Mouse (Mus musculus): Measurements from ENCODE around the gene Gng7. TPM values are rescaled to one million over a fixed set of nuclear protein-coding genes. Genes with fewer than 3 reads are reported as not detected.
"Not testable (repeated sequence)": the region's sequence is repeated elsewhere in the genome, so short reads cannot be mapped to it uniquely, and the experiment has no call there.

Gene Gng7
- polyA plus RNA-seq, 1 experiment from 2014 or later, result 1.1 TPM

- Histone ChIP-seq H3K9ac (no peak overlapping the region), H3K4me1 (replicated peaks) (no peaks in the 10 kb centered on the region), H3K36me3 (peaks cover 66% of the 10 kb centered on the region), H3K4me2 (no peak overlapping the region), H3K9me3 (replicated peaks) (no peaks in the 10 kb centered on the region), H3K27ac (no peak overlapping the region), H3K4me3 (no peak overlapping the region), H3K27me3 (no peaks in the 10 kb centered on the region)
- no peak for ATAC-seq (replicated peaks; ENCODE audit: insufficient number of reproducible peaks, insufficient read depth, low FRiP score, low read depth)
- 88% methylated on average over 4 of the region's 4 CpGs for WGBS
Observed at GRCm38 (mm10) chr10:81050645-81051044, 35.9 kb upstream of the Gng7 start.

GRCm38 (mm10) chr10:81045246-81045645, 30.5 kb upstream of the Gng7 start:
- H3K36me3 ChIP-seq, result peaks cover 72% of the 10 kb centered on the region
- H3K9ac ChIP-seq; H3K4me3 ChIP-seq; H3K27me3 ChIP-seq; H3K4me2 ChIP-seq; H3K9me3 ChIP-seq (replicated peaks); H3K4me1 ChIP-seq (replicated peaks); ATAC-seq (replicated peaks; ENCODE audit: insufficient number of reproducible peaks, insufficient read depth, low FRiP score, low read depth); H3K27ac ChIP-seq: not testable (repeated sequence)
- 89% methylated on average over 14 of the region's 14 CpGs for WGBS

- Histone ChIP-seq H3K4me3 (no peak overlapping the region), H3K9ac (no peak overlapping the region), H3K9me3 (replicated peaks) (no peaks in the 10 kb centered on the region), H3K4me1 (replicated peaks) (no peaks in the 10 kb centered on the region), H3K4me2 (no peak overlapping the region), H3K36me3 (peaks cover 35% of the 10 kb centered on the region), H3K27ac (no peak overlapping the region), H3K27me3 (no peaks in the 10 kb centered on the region)
- ATAC-seq (replicated peaks; ENCODE audit: insufficient number of reproducible peaks, insufficient read depth, low FRiP score, low read depth), result no peak
- WGBS, result 34% methylated on average over 13 of the region's 13 CpGs
Observed at GRCm38 (mm10) chr10:81041458-81042175, 26.9 kb upstream of the Gng7 start.

GRCm38 (mm10) chr10:81036988-81037580, 22.3 kb upstream of the Gng7 start, which contains the start of gene Slc39a3:
Gene Slc39a3 (minus strand): TSS chr10:81037426.
- H3K27ac ChIP-seq, result peak within 1 kb of the TSS; percentile 62
- under 1% methylated on average over 35 of the region's 35 CpGs for WGBS

GRCm38 (mm10) chr10:81036251-81036650, 21.5 kb upstream of the Gng7 start:
- no peaks in the 10 kb centered on the region for H3K27me3 ChIP-seq
- no peak for ATAC-seq (replicated peaks; ENCODE audit: insufficient number of reproducible peaks, insufficient read depth, low FRiP score, low read depth)
- no peak overlapping the region for H3K27ac ChIP-seq
- 78% methylated on average over 7 of the region's 7 CpGs for WGBS
- no peaks in the 10 kb centered on the region for H3K4me1 ChIP-seq (replicated peaks)
- no peak overlapping the region for H3K4me3 ChIP-seq
- no peak overlapping the region for H3K9ac ChIP-seq
- H3K4me2 ChIP-seq, result no peak overlapping the region
- H3K9me3 ChIP-seq (replicated peaks), result no peaks in the 10 kb centered on the region
- peaks cover 10% of the 10 kb centered on the region; the same call in 1 of the 2 replicates for H3K36me3 ChIP-seq

More at GRCm38 (mm10) chr10:81036988-81037580, 22.3 kb upstream of the Gng7 start, which contains the start of gene Slc39a3:
- Histone ChIP-seq H3K27me3 (no peaks in the 10 kb centered on the region), H3K9ac (peak within 1 kb of the TSS; percentile 86), H3K4me3 (peak within 1 kb of the TSS; percentile 91), H3K9me3 (replicated peaks) (no peaks in the 10 kb centered on the region), H3K4me1 (replicated peaks) (no peaks in the 10 kb centered on the region), H3K4me2 (peak within 1 kb of the TSS; percentile 66), H3K36me3 (peaks cover 7% of the 10 kb centered on the region; the same call in 1 of the 2 replicates)
- ATAC-seq (replicated peaks; ENCODE audit: insufficient number of reproducible peaks, insufficient read depth, low FRiP score, low read depth), result peak; percentile 98

GRCm38 (mm10) chr10:81033586-81033985, 18.8 kb upstream of the Gng7 start:
- no peak for ATAC-seq (replicated peaks; ENCODE audit: insufficient number of reproducible peaks, insufficient read depth, low FRiP score, low read depth)
- no peaks in the 10 kb centered on the region for H3K9me3 ChIP-seq (replicated peaks)
- peaks cover 16% of the 10 kb centered on the region; the same call in 1 of the 2 replicates for H3K36me3 ChIP-seq
- H3K9ac ChIP-seq, result no peak overlapping the region
- H3K4me2 ChIP-seq, result no peak overlapping the region
- H3K4me1 ChIP-seq (replicated peaks), result no peaks in the 10 kb centered on the region
- no peak overlapping the region for H3K4me3 ChIP-seq
- no peaks in the 10 kb centered on the region for H3K27me3 ChIP-seq
- 71% methylated on average over 10 of the region's 10 CpGs for WGBS
- H3K27ac ChIP-seq, result no peak overlapping the region

- no peak for ATAC-seq (replicated peaks; ENCODE audit: insufficient number of reproducible peaks, insufficient read depth, low FRiP score, low read depth)
- 68% methylated on average over 10 of the region's 10 CpGs for WGBS
- H3K9ac ChIP-seq, result no peak overlapping the region
- H3K4me2 ChIP-seq, result no peak overlapping the region
- no peaks in the 10 kb centered on the region for H3K9me3 ChIP-seq (replicated peaks)
- H3K36me3 ChIP-seq, result peaks cover 16% of the 10 kb centered on the region; the same call in 1 of the 2 replicates
- peaks cover 23% of the 10 kb centered on the region for H3K27me3 ChIP-seq
- peaks cover 11% of the 10 kb centered on the region for H3K4me1 ChIP-seq (replicated peaks)
- no peak overlapping the region for H3K4me3 ChIP-seq
- no peak overlapping the region for H3K27ac ChIP-seq
Observed at GRCm38 (mm10) chr10:81029031-81029430, 14.3 kb upstream of the Gng7 start.

GRCm38 (mm10) chr10:81028219-81028618, 13.5 kb upstream of the Gng7 start:
- ATAC-seq (replicated peaks; ENCODE audit: insufficient number of reproducible peaks, insufficient read depth, low FRiP score, low read depth), result no peak
- no peak overlapping the region for H3K4me3 ChIP-seq
- peaks cover 16% of the 10 kb centered on the region; the same call in 1 of the 2 replicates for H3K36me3 ChIP-seq
- H3K9ac ChIP-seq, result no peak overlapping the region
- peaks cover 11% of the 10 kb centered on the region for H3K4me1 ChIP-seq (replicated peaks)
- H3K27ac ChIP-seq, result no peak overlapping the region
- H3K27me3 ChIP-seq, result peaks cover 31% of the 10 kb centered on the region
- no peak overlapping the region for H3K4me2 ChIP-seq
- H3K9me3 ChIP-seq (replicated peaks), result no peaks in the 10 kb centered on the region

- no peaks in the 10 kb centered on the region for H3K9me3 ChIP-seq (replicated peaks)
- H3K4me3 ChIP-seq, result no peak overlapping the region
- no peak for ATAC-seq (replicated peaks; ENCODE audit: insufficient number of reproducible peaks, insufficient read depth, low FRiP score, low read depth)
- 37% methylated on average over 4 of the region's 4 CpGs for WGBS
- peaks cover 40% of the 10 kb centered on the region for H3K27me3 ChIP-seq
- H3K4me2 ChIP-seq, result no peak overlapping the region
- no peak overlapping the region for H3K27ac ChIP-seq
- 0 out of 2 replicates have a peak, but pooled peaks cover 9% of the 10 kb centered on the region for H3K36me3 ChIP-seq
- H3K4me1 ChIP-seq (replicated peaks), result peaks cover 11% of the 10 kb centered on the region
- H3K9ac ChIP-seq, result no peak overlapping the region
Observed at GRCm38 (mm10) chr10:81027331-81027730, 12.6 kb upstream of the Gng7 start.

- Histone ChIP-seq H3K4me1 (replicated peaks) (peaks cover 11% of the 10 kb centered on the region), H3K9me3 (replicated peaks) (no peaks in the 10 kb centered on the region), H3K27me3 (peaks cover 44% of the 10 kb centered on the region), H3K9ac (no peak overlapping the region), H3K36me3 (0 out of 2 replicates have a peak, but pooled peaks cover 9% of the 10 kb centered on the region), H3K4me2 (no peak overlapping the region), H3K4me3 (no peak overlapping the region), H3K27ac (no peak overlapping the region)
- no peak for ATAC-seq (replicated peaks; ENCODE audit: insufficient number of reproducible peaks, insufficient read depth, low FRiP score, low read depth)
- WGBS, result 90% methylated on average over 5 of the region's 5 CpGs
Observed at GRCm38 (mm10) chr10:81026857-81027256, 12.1 kb upstream of the Gng7 start.

GRCm38 (mm10) chr10:81025639-81026275, 11.0 kb upstream of the Gng7 start, which contains the start of gene Diras1:
Gene Diras1 (minus strand): TSS chr10:81025662.
- no peak for ATAC-seq (replicated peaks; ENCODE audit: insufficient number of reproducible peaks, insufficient read depth, low FRiP score, low read depth)
- Histone ChIP-seq H3K27me3 (peaks cover 55% of the 10 kb centered on the region), H3K36me3 (0 out of 2 replicates have a peak, but pooled peaks cover under 1% of the 10 kb centered on the region), H3K4me2 (peak within 1 kb of the TSS; percentile 47), H3K9ac (no peak within 1 kb of the TSS), H3K27ac (no peak within 1 kb of the TSS), H3K4me1 (replicated peaks) (peaks cover 11% of the 10 kb centered on the region), H3K4me3 (peak within 1 kb of the TSS; percentile 12; the same call in 1 of the 2 replicates), H3K9me3 (replicated peaks) (no peaks in the 10 kb centered on the region)
- WGBS, result 47% methylated on average over 12 of the region's 12 CpGs
